Mouse (Mus musculus) bone marrow macrophage, adult 2 months (primary cell): Measurements from ENCODE around the gene Entpd6. TPM values are rescaled to one million over a fixed set of nuclear protein-coding genes. Genes with fewer than 3 reads are reported as not detected.
A peak's percentile ranks its signal among the peaks of the same experiment; 100 is the strongest.

Experiments
- H3K27ac ChIP-seq: 2 replicates; pipeline ENCODE4 v1.5.1; 2012; ENCODE audit warnings: low read depth, low read length; ENCODE audit not compliant: insufficient read depth
- H3K4me1 ChIP-seq: 2 replicates; pipeline ENCODE4 v1.6.1; 2012; ENCODE audit warnings: low read length; ENCODE audit not compliant: control insufficient read depth, insufficient read depth
- H3K4me3 ChIP-seq: 2 replicates; pipeline ENCODE4 v1.5.1; 2012; ENCODE audit warnings: mild to moderate bottlenecking, low read length, moderate library complexity; ENCODE audit not compliant: insufficient read depth
- CTCF ChIP-seq: IDR thresholded peaks from 2 replicates; pipeline ENCODE4 v1.5.1; 2012; ENCODE audit warnings: low read depth, mild to moderate bottlenecking, low read length, moderate library complexity
- POLR2A ChIP-seq: IDR thresholded peaks from 2 replicates; pipeline ENCODE4 v1.6.1; 2012; ENCODE audit warnings: mild to moderate bottlenecking, low read depth, low read length, borderline replicate concordance
- polyA plus RNA-seq: library from polyadenylated mRNA; stranded (reverse); fragments of >200 nt; gene quantifications from 2 replicates; pipeline ENCODE4 v1.2.4, GENCODE M21; 2012; ENCODE audit not compliant: missing spikeins, insufficient read depth, insufficient read length

The Entpd6 gene
- polyA plus RNA-seq, 1 experiment: 7.2 TPM

DNA sequence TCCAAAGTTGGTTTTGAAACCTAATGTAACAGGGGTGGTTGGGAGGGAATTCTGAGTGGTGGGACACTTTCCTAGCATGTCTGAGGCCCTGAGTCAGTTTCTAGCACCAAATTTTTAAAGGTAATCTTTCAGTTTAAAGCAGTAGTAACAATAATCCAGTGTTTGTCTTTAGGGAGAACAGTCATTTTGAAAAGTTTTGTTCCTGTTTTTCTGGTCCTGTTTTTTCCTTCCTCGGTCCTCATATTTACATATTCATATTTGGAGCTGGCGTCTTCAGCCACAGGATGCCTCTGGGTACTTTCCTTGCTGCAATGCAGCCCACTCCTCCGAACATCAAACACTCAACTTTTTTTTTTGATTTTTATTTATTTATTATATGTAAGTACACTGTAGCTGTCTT lies 6.2 kb downstream of the Entpd6 start:
- TF ChIP-seq CTCF (no peak), POLR2A (no peak)
- Histone ChIP-seq H3K4me1 (peaks cover 17% of the 10 kb centered on the region), H3K4me3 (no peak overlapping the region), H3K27ac (peak overlapping the region; percentile 36; the same call in 1 of the 2 replicates)

DNA sequence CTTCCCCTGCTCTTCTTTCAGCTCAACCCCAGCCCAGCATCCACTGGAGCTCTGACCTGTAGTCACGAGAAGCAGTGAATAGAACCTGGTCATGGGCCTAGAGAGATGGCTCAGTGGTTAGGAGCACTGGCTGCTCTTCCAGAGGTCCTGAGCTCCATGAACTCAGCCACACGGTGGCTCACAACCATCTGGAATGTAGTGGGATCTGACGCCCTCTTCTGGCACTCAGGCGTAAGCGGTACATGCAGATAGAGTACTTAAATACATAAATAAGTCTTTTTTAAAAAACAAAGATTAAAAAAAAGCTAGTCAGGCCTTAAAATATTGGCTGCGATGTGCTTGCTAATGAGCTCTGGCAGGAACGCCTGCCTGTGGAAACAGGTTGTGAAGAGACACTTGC lies 12.6 kb downstream of the Entpd6 start:
- no peaks in the 10 kb centered on the region for H3K4me1 ChIP-seq
- H3K27ac ChIP-seq: no peak overlapping the region
- no peak overlapping the region for H3K4me3 ChIP-seq
- no peak for TF ChIP-seq POLR2A
- TF ChIP-seq CTCF: peak; percentile 17; the same call in 1 of the 2 replicates

DNA sequence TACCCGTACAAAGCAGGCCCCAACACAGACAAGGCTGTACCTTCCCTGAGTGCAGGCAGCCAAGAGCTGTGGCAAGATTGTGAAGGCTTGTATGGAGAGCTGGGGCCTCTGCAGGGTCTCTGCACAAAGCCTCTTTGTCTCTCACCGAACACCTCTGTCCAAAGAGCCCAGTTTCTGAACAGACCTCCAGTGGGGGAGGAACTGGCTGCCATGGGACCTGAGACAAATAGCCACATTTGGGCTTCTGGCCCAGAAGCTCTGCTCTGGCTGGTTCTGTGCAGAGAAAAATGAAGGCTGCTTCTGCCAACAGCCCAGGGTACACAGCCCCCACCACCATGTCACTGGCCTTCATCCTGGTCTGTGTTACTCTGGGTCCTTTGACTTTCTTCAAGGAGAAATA lies 16.8 kb downstream of the Entpd6 start:
- TF ChIP-seq POLR2A: no peak
- no peak for TF ChIP-seq CTCF
- H3K27ac ChIP-seq: no peak overlapping the region
- no peak overlapping the region for H3K4me3 ChIP-seq
- no peaks in the 10 kb centered on the region for H3K4me1 ChIP-seq

DNA sequence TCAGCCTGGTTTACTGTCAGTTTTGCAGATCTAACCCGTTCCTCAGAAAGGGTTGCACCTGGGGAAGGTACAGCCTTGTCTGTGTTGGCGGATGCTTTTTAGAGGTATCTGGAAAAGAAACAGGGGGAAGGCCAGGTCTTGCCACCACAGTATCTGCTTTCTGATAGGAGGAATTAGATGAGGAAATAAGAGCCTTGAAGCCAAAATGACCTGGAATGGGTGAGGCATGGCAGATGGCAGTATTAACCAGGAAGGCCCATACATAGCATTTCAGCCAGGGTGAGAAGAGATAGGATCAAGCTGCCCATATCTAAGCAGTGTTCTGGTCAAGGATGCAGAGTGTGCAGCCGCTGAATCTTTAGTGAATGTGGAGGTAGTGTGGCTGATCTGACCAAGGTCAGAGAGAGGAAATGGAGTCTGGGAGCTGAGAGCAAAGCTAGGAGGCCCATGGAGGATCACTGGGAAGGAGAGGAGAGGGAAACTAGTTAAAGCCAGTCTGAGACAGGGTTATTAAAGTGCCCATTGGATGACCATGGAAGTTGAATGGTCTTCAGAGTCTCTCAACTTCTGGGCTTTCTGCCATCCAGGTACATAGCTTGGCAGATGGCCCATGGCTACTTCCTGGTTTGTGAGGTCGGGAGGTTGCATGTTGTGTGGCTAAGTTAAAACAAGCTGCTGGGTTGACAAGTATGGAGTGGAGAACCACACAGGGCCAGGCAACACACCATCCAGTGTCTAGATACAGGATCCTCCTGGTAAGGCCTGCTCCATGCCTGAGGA lies 17.4 kb downstream of the Entpd6 start:
- no peak overlapping the region for H3K27ac ChIP-seq
- H3K4me3 ChIP-seq: no peak overlapping the region
- no peak for TF ChIP-seq CTCF
- no peaks in the 10 kb centered on the region for H3K4me1 ChIP-seq

DNA sequence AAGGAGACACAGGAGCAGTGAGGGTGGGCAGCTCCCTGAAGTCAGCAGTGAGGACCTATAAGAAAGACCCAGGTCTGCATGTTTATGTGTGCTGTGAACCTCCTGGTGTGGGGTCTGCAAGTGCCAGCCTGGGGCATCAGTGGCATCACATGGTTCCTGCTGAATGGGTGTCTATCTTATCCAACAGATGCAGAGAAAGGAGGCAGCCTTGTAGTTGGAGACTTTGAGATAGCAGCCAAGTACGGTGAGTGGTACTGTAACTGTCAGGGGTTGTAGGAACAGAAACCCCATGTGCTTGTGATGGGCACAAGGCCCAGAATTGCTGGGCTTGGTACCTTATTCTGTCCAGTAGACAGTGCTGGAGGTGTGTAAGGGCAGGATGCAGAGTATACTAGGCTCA lies 19.8 kb downstream of the Entpd6 start:
- Histone ChIP-seq H3K27ac (no peak overlapping the region), H3K4me3 (no peak overlapping the region), H3K4me1 (no peaks in the 10 kb centered on the region)
- TF ChIP-seq POLR2A: no peak
- TF ChIP-seq CTCF: no peak

DNA sequence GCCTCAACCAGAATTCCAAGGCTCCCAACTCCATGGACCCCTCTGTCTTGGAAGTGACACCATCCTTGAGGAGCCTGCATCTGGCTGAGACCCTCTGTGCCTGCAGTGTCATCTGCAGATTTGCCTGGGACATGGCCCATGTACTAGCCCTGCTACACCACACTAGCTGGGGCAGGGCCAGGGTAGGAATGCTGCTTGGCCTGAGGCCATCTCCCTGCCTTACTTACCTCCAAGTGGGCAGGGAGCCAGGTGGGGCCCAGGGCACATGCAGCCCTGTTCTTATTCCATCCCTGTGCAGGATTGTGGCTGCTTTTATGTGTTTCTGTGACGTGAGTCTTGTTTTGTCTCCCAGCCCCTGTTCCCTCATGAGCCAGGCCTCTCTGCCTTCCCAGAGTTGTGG lies 21.9 kb downstream of the Entpd6 start:
- TF ChIP-seq CTCF (no peak), POLR2A (no peak)
- H3K27ac ChIP-seq: no peak overlapping the region
- no peaks in the 10 kb centered on the region for H3K4me1 ChIP-seq
- no peak overlapping the region for H3K4me3 ChIP-seq

DNA sequence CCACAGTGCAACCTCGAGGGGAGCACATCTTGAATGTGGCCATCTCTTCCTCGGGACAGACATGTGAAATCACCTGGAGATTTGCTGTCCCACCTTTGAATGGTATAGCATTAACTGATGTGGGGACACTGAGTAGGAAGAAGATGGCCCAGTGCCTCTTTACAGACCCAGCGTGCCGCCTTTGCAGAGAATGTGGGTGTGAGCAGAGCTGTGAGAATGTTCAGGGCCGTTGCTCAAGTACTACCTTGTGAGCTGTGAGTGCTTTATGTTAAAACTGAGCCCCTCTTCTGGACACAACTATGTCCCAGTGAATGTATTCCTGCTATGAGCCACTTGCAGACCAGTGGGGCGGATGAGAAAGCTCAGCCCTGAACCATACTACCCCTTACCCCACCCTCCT lies 22.3 kb downstream of the Entpd6 start:
- Histone ChIP-seq H3K4me1 (no peaks in the 10 kb centered on the region), H3K27ac (no peak overlapping the region), H3K4me3 (no peak overlapping the region)
- no peak for TF ChIP-seq CTCF
- no peak for TF ChIP-seq POLR2A

DNA sequence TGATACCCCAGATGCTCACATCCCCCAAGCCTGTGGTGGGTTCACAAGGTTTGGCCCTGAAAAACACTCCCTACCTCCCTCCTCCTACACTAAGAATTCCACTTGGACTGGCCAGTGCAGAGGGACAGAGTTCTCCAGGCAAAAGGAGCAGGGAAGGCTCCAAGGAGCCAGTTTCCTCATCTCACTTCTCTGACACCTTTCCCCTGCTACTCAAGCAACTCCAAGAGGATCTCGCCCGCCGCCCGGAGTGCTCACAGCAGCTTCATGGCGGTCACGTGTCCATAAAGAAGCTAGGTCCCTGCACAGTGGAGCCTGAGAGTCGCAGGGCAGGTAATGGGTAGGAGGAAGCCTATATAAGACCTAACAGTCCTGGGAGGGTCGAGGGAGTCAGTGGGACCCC lies 23.2 kb downstream of the Entpd6 start:
- TF ChIP-seq POLR2A (no peak), CTCF (no peak)
- no peaks in the 10 kb centered on the region for H3K4me1 ChIP-seq
- no peak overlapping the region for H3K27ac ChIP-seq
- H3K4me3 ChIP-seq: no peak overlapping the region

DNA sequence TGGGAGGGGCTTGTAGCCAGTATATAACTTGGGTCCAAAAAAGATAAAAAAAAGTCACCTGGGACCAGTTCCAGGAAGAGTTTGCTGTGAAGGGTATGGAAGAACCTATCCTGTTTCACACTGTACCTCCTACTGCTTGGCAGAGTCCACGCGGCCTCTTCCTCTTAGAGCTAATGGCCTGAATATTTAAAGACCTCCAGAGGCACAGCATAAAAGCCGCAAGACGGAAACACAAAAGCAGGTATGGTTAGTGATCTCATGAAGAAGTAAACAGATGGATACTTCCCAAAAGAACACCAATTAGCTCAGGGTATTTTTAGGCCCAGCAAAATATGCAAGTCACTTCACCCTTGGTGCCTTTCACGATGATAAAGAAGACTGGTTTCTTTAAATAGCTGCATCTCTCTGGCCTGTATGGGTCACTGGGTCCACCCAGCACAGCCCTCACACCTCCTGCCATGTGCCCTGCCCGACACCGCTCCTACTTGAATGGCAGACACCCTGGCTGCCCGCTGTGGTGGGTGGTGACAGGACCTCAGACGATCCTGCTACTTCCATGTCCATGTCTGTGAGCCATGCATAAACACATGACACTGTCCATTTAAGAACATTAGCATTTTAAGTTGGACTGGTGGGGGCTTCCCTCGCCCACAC lies 23.8 kb downstream of the Entpd6 start:
- H3K4me3 ChIP-seq: no peak overlapping the region
- H3K4me1 ChIP-seq: no peaks in the 10 kb centered on the region
- no peak overlapping the region for H3K27ac ChIP-seq
- TF ChIP-seq CTCF (no peak), POLR2A (no peak)

DNA sequence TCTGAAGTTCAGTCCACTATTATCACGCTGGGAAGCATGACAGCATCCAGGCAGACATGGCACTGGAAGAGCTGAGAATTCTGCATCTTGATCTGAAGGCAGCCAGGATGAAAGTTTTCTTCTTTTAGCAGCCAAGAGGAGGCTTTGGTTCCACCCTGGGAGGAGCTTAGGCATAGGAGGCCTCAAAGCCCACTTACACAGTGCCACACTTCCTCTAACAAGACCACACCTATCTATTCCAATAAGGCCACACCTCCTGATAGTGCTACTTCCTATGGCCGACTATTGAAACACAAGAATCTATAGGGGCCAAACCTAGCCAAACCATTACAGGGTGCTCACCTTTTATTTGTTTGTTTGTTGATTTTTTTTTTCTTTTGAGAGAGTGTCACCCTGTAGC lies 34.0 kb downstream of the Entpd6 start:
- H3K4me3 ChIP-seq: no peak overlapping the region
- TF ChIP-seq POLR2A (no peak), CTCF (no peak)
- H3K4me1 ChIP-seq: peaks cover 18% of the 10 kb centered on the region
- peak overlapping the region; percentile 8; the same call in 1 of the 2 replicates for H3K27ac ChIP-seq
